Mouse (Mus musculus) myocyte (in vitro differentiated cells): ENCODE results near the gene Defb41. TPM values are rescaled to one million over a fixed set of nuclear protein-coding genes. Genes with fewer than 3 reads are reported as not detected.

Experiments used
- H3K27me3 ChIP-seq: one replicate; pipeline ENCODE4 v1.6.1; 2011; ENCODE audit not compliant: control insufficient read depth, insufficient read depth, insufficient read length
- H3K36me3 ChIP-seq: one replicate; pipeline ENCODE4 v1.6.1; 2011; ENCODE audit not compliant: control insufficient read depth, insufficient read depth
- H3K4me2 ChIP-seq: one replicate; pipeline ENCODE4 v1.6.1; 2011; ENCODE audit warnings: low read depth, control low read depth
- H3K4me3 ChIP-seq: one replicate; pipeline ENCODE4 v1.5.1; 2011; ENCODE audit warnings: mild to moderate bottlenecking, control low read depth, moderate library complexity
- H3K79me2 ChIP-seq: one replicate; pipeline ENCODE4 v1.6.1; 2011; ENCODE audit not compliant: control insufficient read depth, insufficient read depth
- H3ac ChIP-seq: one replicate; pipeline ENCODE4 v1.6.1; 2011; ENCODE audit not compliant: control insufficient read depth, insufficient read length
- CEBPB ChIP-seq: IDR thresholded peaks from 2 replicates; pipeline ENCODE4 v1.6.1; 2011; ENCODE audit warnings: mild to moderate bottlenecking, moderate library complexity; ENCODE audit not compliant: poor library complexity, insufficient read depth, severe bottlenecking
- E2F4 ChIP-seq: IDR thresholded peaks from one replicate; pipeline ENCODE4 v1.6.1; 2011; ENCODE audit warnings: mild to moderate bottlenecking, control low read depth, moderate library complexity; ENCODE audit not compliant: insufficient read depth
- MAX ChIP-seq: IDR thresholded peaks from one replicate; pipeline ENCODE4 v1.6.1; 2011; ENCODE audit warnings: low read depth, mild to moderate bottlenecking, control low read depth
- MYOD1 ChIP-seq, 3 experiments: IDR thresholded peaks; one replicate each; pipeline ENCODE4 v1.6.1; 2011; ENCODE audit warnings: control low read depth in 2 of 3, low read depth in 2 of 3, mild to moderate bottlenecking in 2 of 3, moderate library complexity in 1 of 3; ENCODE audit not compliant: insufficient read length in 2 of 3, control insufficient read depth in 1 of 3
- MYOG ChIP-seq, 3 experiments: IDR thresholded peaks; one replicate each; pipeline ENCODE4 v1.6.1; 2011; ENCODE audit warnings: control low read depth in 2 of 3, low read depth in 2 of 3, mild to moderate bottlenecking in 2 of 3; ENCODE audit not compliant: insufficient read length in 2 of 3, control insufficient read depth in 1 of 3, insufficient read depth in 1 of 3
- POLR2A ChIP-seq: IDR thresholded peaks from one replicate; pipeline ENCODE4 v1.6.1; 2011; ENCODE audit warnings: low read depth, mild to moderate bottlenecking, control low read depth, moderate library complexity; ENCODE audit not compliant: insufficient read length
- POLR2AphosphoS2 ChIP-seq: IDR thresholded peaks from one replicate; pipeline ENCODE4 v1.6.1; 2011; ENCODE audit warnings: low read depth, control low read depth; ENCODE audit not compliant: insufficient read length
- REST ChIP-seq: IDR thresholded peaks from one replicate; pipeline ENCODE4 v1.6.1; 2011; ENCODE audit warnings: mild to moderate bottlenecking, control low read depth, moderate library complexity; ENCODE audit not compliant: insufficient read depth, insufficient read length
- SRF ChIP-seq: IDR thresholded peaks from one replicate; pipeline ENCODE4 v1.6.1; 2011; ENCODE audit warnings: low read depth; ENCODE audit not compliant: control insufficient read depth, insufficient read length
- TCF12 ChIP-seq: IDR thresholded peaks from one replicate; pipeline ENCODE4 v1.6.1; 2011; ENCODE audit warnings: mild to moderate bottlenecking, control low read depth; ENCODE audit not compliant: poor library complexity, insufficient read depth, severe bottlenecking
- TCF3 ChIP-seq: IDR thresholded peaks from one replicate; pipeline ENCODE4 v1.6.1; 2011; ENCODE audit warnings: low read depth, control low read depth; ENCODE audit not compliant: insufficient read length
- USF1 ChIP-seq: IDR thresholded peaks from one replicate; pipeline ENCODE4 v1.6.1; 2011; ENCODE audit warnings: low read depth, mild to moderate bottlenecking, control low read depth, moderate library complexity
- polyA plus RNA-seq: library from polyadenylated mRNA; unstranded; fragments of >200 nt; fragmentation: generic; extraction: Trizol; gene quantifications from one replicate; pipeline ENCODE4 v1.2.1, GENCODE M21; 2012; ENCODE audit warnings: missing spikeins

The Defb41 gene
- 11.4 TPM for polyA plus RNA-seq

DNA sequence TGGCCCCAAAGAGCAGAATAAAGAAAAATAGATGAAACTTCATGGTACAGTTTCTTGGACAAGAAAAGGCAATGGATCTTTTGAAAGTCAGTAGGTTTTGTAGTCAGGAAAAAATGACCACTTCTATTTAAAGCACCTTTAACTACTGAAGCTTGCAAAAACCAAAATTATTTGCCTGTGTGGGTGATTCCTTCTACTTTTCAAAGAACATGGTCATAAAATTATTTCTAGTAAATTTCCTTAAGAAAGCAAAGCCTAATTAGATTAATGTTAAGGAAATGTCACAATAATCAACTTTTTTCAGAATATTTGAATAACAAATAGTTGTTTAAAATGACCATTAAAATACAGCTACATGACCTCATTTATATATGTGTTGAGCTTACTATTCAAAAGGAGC, at the start of gene Defb41:
Defb41 (minus strand) TSS at position 101 of the 400 bp plus-strand sequence.
- Histone ChIP-seq H3K4me2 (no peak within 1 kb of the TSS), H3K27me3 (no peaks in the 10 kb centered on the region), H3K79me2 (no peaks in the 10 kb centered on the region), H3ac (no peak within 1 kb of the TSS), H3K4me3 (no peak within 1 kb of the TSS), H3K36me3 (no peaks in the 10 kb centered on the region)
- TF ChIP-seq TCF12 (no peak), E2F4 (no peak), POLR2AphosphoS2 (no peak), POLR2A (no peak)

DNA sequence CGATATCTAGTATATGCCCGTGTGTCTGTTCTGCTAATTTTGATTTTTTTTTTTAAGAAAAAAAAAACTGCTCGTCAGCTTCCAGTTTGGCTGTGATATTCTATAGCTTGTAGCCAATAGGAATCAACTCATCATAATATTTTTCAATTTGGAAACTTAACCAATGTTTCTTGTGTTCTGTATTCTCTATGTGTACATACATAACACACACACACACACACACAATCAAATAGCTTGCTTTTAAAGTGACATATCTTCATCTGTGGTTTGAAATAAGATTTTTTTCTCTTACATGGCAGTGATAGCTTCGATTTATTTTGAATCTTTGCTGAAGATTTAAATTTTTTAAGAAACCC, 43.5 kb upstream of the Defb41 start:
- no peak overlapping the region for H3ac ChIP-seq
- no peaks in the 10 kb centered on the region for H3K79me2 ChIP-seq
- H3K4me3 ChIP-seq, result no peak overlapping the region
- no peaks in the 10 kb centered on the region for H3K27me3 ChIP-seq
- no peak overlapping the region for H3K4me2 ChIP-seq
- TF ChIP-seq REST, result no peak
- no peak for TF ChIP-seq MAX
- no peak for TF ChIP-seq E2F4
- TF ChIP-seq TCF12, result no peak
- no peak for TF ChIP-seq CEBPB
- no peak for TF ChIP-seq TCF3
- TF ChIP-seq MYOD1 (IDR thresholded peaks at IDR 0.05; ENCODE audit: control insufficient read depth in 1 of 3, insufficient read length in 2 of 3, low read depth in 2 of 3), result no peak
- TF ChIP-seq POLR2AphosphoS2, result no peak
- TF ChIP-seq SRF, result no peak
- TF ChIP-seq MYOG (IDR thresholded peaks at IDR 0.05; ENCODE audit: control insufficient read depth in 1 of 3, insufficient read depth in 1 of 3, insufficient read length in 2 of 3, low read depth in 2 of 3), result no peak
- no peak for TF ChIP-seq POLR2A
- TF ChIP-seq USF1, result no peak
- H3K36me3 ChIP-seq, result no peaks in the 10 kb centered on the region

DNA sequence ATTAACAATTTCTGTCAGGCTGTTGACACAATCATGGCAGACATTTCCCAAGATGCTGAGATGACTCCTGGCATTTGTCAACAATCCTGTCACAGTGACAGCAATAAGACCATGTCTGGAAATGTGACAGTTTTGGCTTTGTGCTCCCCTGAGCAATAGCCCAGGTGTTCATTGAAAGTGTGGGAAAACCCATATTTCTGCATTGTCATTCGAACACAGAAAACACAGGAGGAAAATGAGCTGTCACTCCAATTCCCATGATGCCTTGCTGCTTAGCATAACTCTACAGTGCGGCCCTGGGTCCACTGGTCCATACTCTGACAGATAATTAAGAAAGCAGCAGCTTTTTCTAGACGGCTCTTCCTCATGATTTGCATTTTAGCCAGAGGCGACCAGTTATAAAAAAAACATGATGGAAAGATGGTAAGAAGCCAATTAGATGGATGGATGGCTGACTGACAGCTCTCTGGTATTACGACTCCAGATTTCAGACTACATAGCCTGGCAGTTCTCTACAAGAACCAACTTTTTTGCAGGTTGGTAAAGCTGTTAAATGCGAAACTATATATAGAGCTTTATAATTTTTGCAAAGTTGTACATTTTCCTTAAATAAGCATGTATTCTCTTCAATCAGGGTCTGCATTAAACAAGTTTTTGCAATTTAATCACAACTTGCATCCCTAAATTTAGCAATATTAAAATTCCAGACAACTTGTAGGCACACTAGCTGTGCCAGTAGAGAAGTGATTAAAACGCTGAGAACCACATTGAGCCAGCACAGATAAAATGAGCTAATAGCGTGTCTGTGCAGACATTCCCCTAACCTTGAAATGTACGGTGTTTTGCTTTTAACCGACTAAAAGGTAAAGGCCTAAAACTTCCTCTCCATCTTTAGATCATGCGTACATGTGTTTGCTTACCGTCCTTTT, 42.9 kb upstream of the Defb41 start:
- H3K36me3 ChIP-seq, result no peaks in the 10 kb centered on the region
- TF ChIP-seq MYOG (IDR thresholded peaks at IDR 0.05; ENCODE audit: control insufficient read depth in 1 of 3, insufficient read depth in 1 of 3, insufficient read length in 2 of 3, low read depth in 2 of 3) (no peak), REST (no peak), MAX (no peak), CEBPB (no peak), POLR2A (no peak), MYOD1 (IDR thresholded peaks at IDR 0.05; ENCODE audit: control insufficient read depth in 1 of 3, insufficient read length in 2 of 3, low read depth in 2 of 3) (no peak), POLR2AphosphoS2 (no peak), TCF3 (no peak), USF1 (no peak), E2F4 (no peak), SRF (no peak)
- no peak overlapping the region for H3ac ChIP-seq
- no peak overlapping the region for H3K4me2 ChIP-seq
- H3K27me3 ChIP-seq, result no peaks in the 10 kb centered on the region
- no peak overlapping the region for H3K4me3 ChIP-seq
- H3K79me2 ChIP-seq, result no peaks in the 10 kb centered on the region

DNA sequence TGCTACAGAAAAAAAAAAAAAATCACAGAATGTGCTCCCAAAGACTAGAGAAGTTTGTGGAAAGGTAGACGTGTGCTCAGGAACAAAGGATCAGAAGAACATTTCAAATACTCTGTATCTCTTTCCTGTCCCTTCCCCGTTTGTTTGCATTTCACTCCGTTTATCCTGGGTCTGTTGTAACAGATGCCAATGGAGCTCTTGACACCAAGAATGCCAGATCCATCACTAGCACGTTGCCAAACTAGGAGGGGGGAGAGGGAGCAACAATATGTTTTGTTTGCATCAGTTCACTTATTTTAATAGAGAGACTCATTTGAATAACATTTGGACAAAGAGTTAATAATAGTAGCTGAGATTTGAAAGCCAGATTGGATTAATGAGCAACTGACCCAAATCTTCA, 27.6 kb upstream of the Defb41 start:
- no peak overlapping the region for H3K4me2 ChIP-seq
- no peak overlapping the region for H3K4me3 ChIP-seq
- no peaks in the 10 kb centered on the region for H3K27me3 ChIP-seq
- TF ChIP-seq MYOD1 (IDR thresholded peaks at IDR 0.05; ENCODE audit: control insufficient read depth in 1 of 3, insufficient read length in 2 of 3, low read depth in 2 of 3) (no peak), TCF12 (no peak), POLR2A (no peak), REST (no peak), POLR2AphosphoS2 (no peak), TCF3 (no peak), MYOG (IDR thresholded peaks at IDR 0.05; ENCODE audit: control insufficient read depth in 1 of 3, insufficient read depth in 1 of 3, insufficient read length in 2 of 3, low read depth in 2 of 3) (no peak), MAX (no peak), CEBPB (no peak), SRF (no peak), USF1 (no peak), E2F4 (no peak)
- H3K36me3 ChIP-seq, result no peaks in the 10 kb centered on the region
- H3K79me2 ChIP-seq, result no peaks in the 10 kb centered on the region
- no peak overlapping the region for H3ac ChIP-seq

DNA sequence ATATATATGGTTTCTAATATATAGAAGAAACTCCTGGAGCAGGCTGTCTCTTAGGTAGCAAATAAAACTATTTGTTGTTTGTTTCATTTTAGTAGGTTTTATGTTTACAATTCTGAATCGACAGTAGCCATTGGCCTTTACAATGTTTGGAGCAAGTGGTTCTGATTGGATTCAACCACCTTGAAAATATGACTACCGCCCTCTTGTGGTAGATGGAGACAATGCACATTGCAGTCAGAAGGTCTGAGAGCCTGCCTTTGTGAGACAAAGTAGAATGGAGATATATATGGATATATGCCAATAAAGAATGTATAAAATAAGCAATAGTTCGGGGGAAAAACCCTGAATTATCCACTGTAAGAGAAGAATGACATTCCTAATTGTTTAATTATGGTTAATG, 23.9 kb upstream of the Defb41 start:
- Histone ChIP-seq H3ac (no peak overlapping the region), H3K79me2 (no peaks in the 10 kb centered on the region), H3K4me2 (no peak overlapping the region), H3K36me3 (no peaks in the 10 kb centered on the region), H3K4me3 (no peak overlapping the region), H3K27me3 (no peaks in the 10 kb centered on the region)
- TF ChIP-seq USF1 (no peak), REST (no peak), MYOG (IDR thresholded peaks at IDR 0.05; ENCODE audit: control insufficient read depth in 1 of 3, insufficient read depth in 1 of 3, insufficient read length in 2 of 3, low read depth in 2 of 3) (no peak), SRF (no peak), POLR2A (no peak), POLR2AphosphoS2 (no peak), CEBPB (no peak)
